Mouse (Mus musculus) midbrain, embryonic 14.5 days (tissue): ENCODE measurements around the gene Mnd1. TPM values are rescaled to one million over a fixed set of nuclear protein-coding genes. Genes with fewer than 3 reads are reported as not detected.

Experiments
- ATAC-seq: fragments of 200-750 bp; cut with Nextera tagmentation; 2 replicates; pipeline ENCODE4 v1.8.0; 2017; ENCODE audit warnings: moderate number of reproducible peaks, moderate library complexity; ENCODE audit not compliant: low FRiP score, low TSS enrichment
- DNase-seq: peaks from one replicate; pipeline ENCODE4 v3.0.0-alpha.2; 2015
- H3K27ac ChIP-seq: fragments of 300-500 bp; sonication (generic); replicated peaks from 2 replicates; pipeline ENCODE4 v1.5.1; 2014; ENCODE audit warnings: mild to moderate bottlenecking, low read depth, low read length, moderate library complexity
- H3K27me3 ChIP-seq: fragments of 300-500 bp; sonication (generic); 2 replicates; pipeline ENCODE4 v1.6.1; 2014; ENCODE audit warnings: low read length, control low read depth, mixed read lengths; ENCODE audit not compliant: control insufficient read depth, insufficient read depth
- H3K36me3 ChIP-seq: fragments of 300-500 bp; sonication (generic); 2 replicates; pipeline ENCODE4 v1.6.1; 2014; ENCODE audit warnings: low read length, control low read depth; ENCODE audit not compliant: control insufficient read depth, insufficient read depth
- H3K4me1 ChIP-seq: fragments of 300-500 bp; sonication (generic); 2 replicates; pipeline ENCODE4 v1.6.1; 2014; ENCODE audit warnings: mild to moderate bottlenecking, antibody characterized with exemption, low read length, control low read depth; ENCODE audit not compliant: control insufficient read depth, insufficient read depth
- H3K4me2 ChIP-seq: fragments of 300-500 bp; sonication (generic); 2 replicates; pipeline ENCODE4 v1.6.1; 2014; ENCODE audit warnings: mild to moderate bottlenecking, low read length, moderate library complexity
- H3K4me3 ChIP-seq: fragments of 300-500 bp; sonication (generic); replicated peaks from 2 replicates; pipeline ENCODE4 v1.5.1; 2014; ENCODE audit warnings: low read depth, low read length
- H3K9ac ChIP-seq: fragments of 300-500 bp; sonication (generic); replicated peaks from 2 replicates; pipeline ENCODE4 v1.6.1; 2014; ENCODE audit warnings: mild to moderate bottlenecking, low read length, moderate library complexity
- H3K9me3 ChIP-seq: fragments of 300-500 bp; sonication (generic); 2 replicates; pipeline ENCODE4 v1.6.1; 2016; ENCODE audit warnings: low read length, control low read depth, mixed read lengths; ENCODE audit not compliant: control insufficient read depth
- WGBS: fragments of 180-500 bp; shearing (Covaris S2); extraction: QIAGEN DNeasy Blood & Tissue Kit; methylation state at CpG from one replicate; pipeline ENCODE4 v1.1.7; 2014; 5-methylcytosine and 5-hydroxymethylcytosine counted together
- polyA plus RNA-seq: library from polyadenylated mRNA; unstranded; fragments of >200 nt; fragmentation: Nextera tagmentation; extraction: Ambion mirVana; gene quantifications from 2 replicates; pipeline ENCODE4 v1.2.1, GENCODE M21; 2014

The Mnd1 gene
- 1.2 and 1.7 TPM in 2 replicates for polyA plus RNA-seq

- H3K4me2 ChIP-seq, result peak within 1 kb of the TSS; percentile 94
- peak within 1 kb of the TSS; percentile 38; the same call in 1 of the 2 replicates for H3K9ac ChIP-seq
- peak; percentile 97 for ATAC-seq
- H3K4me3 ChIP-seq, result peak within 1 kb of the TSS; percentile 43
- no peaks in the 10 kb centered on the region for H3K9me3 ChIP-seq
- H3K27ac ChIP-seq, result no peak within 1 kb of the TSS
- no peaks in the 10 kb centered on the region for H3K4me1 ChIP-seq
- peak; percentile 93 for DNase-seq
- no peaks in the 10 kb centered on the region for H3K27me3 ChIP-seq
- peaks cover 20% of the 10 kb centered on the region for H3K36me3 ChIP-seq
- under 1% methylated on average over 29 of the region's 29 CpGs for WGBS
Observed at GRCm38 (mm10) chr3:84155558-84156006, at the start of gene Mnd1. Gene Mnd1 (minus strand): TSS chr3:84155786.

GRCm38 (mm10) chr3:84204640-84205039 lies 49.1 kb upstream of the Mnd1 start:
- Histone ChIP-seq H3K27ac (no peak overlapping the region), H3K36me3 (peaks cover 73% of the 10 kb centered on the region), H3K9ac (no peak overlapping the region), H3K4me1 (peaks cover 13% of the 10 kb centered on the region), H3K4me3 (no peak overlapping the region), H3K27me3 (no peaks in the 10 kb centered on the region), H3K9me3 (no peaks in the 10 kb centered on the region), H3K4me2 (no peak overlapping the region)
- ATAC-seq (no peak), DNase-seq (no peak)
- 89% methylated on average over 5 of the region's 5 CpGs for WGBS

- WGBS, result 65% methylated on average over 13 of the region's 13 CpGs
- H3K4me3 ChIP-seq, result no peak overlapping the region
- no peaks in the 10 kb centered on the region for H3K9me3 ChIP-seq
- no peak overlapping the region for H3K4me2 ChIP-seq
- peaks cover 8% of the 10 kb centered on the region for H3K4me1 ChIP-seq
- H3K27ac ChIP-seq, result peak overlapping the region; percentile 63
- ATAC-seq (peak; percentile 34), DNase-seq (peak; percentile 58)
- H3K36me3 ChIP-seq, result peaks cover 50% of the 10 kb centered on the region
- H3K9ac ChIP-seq, result no peak overlapping the region
- no peaks in the 10 kb centered on the region for H3K27me3 ChIP-seq
Observed at GRCm38 (mm10) chr3:84200559-84201420, 45.2 kb upstream of the Mnd1 start.

- H3K4me2 ChIP-seq, result no peak overlapping the region
- H3K36me3 ChIP-seq, result peaks cover 47% of the 10 kb centered on the region
- ATAC-seq, result no peak
- no peak for DNase-seq
- H3K9ac ChIP-seq, result no peak overlapping the region
- no peak overlapping the region for H3K4me3 ChIP-seq
- 95% methylated on average over 9 of the region's 9 CpGs for WGBS
- no peaks in the 10 kb centered on the region for H3K27me3 ChIP-seq
- H3K9me3 ChIP-seq, result no peaks in the 10 kb centered on the region
- H3K27ac ChIP-seq, result no peak overlapping the region
- H3K4me1 ChIP-seq, result peaks cover 8% of the 10 kb centered on the region
Observed at GRCm38 (mm10) chr3:84199516-84199915, 43.9 kb upstream of the Mnd1 start.

- Histone ChIP-seq H3K4me1 (peaks cover 8% of the 10 kb centered on the region), H3K4me2 (no peak overlapping the region), H3K9me3 (no peaks in the 10 kb centered on the region), H3K36me3 (peaks cover 51% of the 10 kb centered on the region), H3K27me3 (no peaks in the 10 kb centered on the region), H3K9ac (no peak overlapping the region), H3K4me3 (no peak overlapping the region), H3K27ac (no peak overlapping the region)
- DNase-seq (no peak), ATAC-seq (no peak)
- 96% methylated on average over 3 of the region's 3 CpGs for WGBS
Observed at GRCm38 (mm10) chr3:84198229-84198628, 42.6 kb upstream of the Mnd1 start.

- no peak for ATAC-seq
- Histone ChIP-seq H3K4me3 (no peak overlapping the region), H3K9ac (no peak overlapping the region), H3K36me3 (peaks cover 71% of the 10 kb centered on the region), H3K9me3 (no peaks in the 10 kb centered on the region), H3K4me1 (peaks cover 7% of the 10 kb centered on the region; the same call in 1 of the 2 replicates), H3K27me3 (no peaks in the 10 kb centered on the region), H3K27ac (no peak overlapping the region), H3K4me2 (no peak overlapping the region)
- DNase-seq, result no peak
- 63% methylated on average over 4 of the region's 4 CpGs for WGBS
Observed at GRCm38 (mm10) chr3:84193881-84194280, 38.3 kb upstream of the Mnd1 start.

- no peak for ATAC-seq
- Histone ChIP-seq H3K4me3 (no peak overlapping the region), H3K27ac (no peak overlapping the region; the same call in 1 of the 2 replicates), H3K9ac (no peak overlapping the region), H3K9me3 (no peaks in the 10 kb centered on the region), H3K4me2 (no peak overlapping the region), H3K36me3 (peaks cover 71% of the 10 kb centered on the region), H3K27me3 (no peaks in the 10 kb centered on the region), H3K4me1 (peaks cover 7% of the 10 kb centered on the region; the same call in 1 of the 2 replicates)
- DNase-seq, result no peak
- WGBS, result 50% methylated on average over 21 of the region's 21 CpGs
Observed at GRCm38 (mm10) chr3:84191141-84191881, 35.7 kb upstream of the Mnd1 start.

GRCm38 (mm10) chr3:84190513-84191061 lies 35.0 kb upstream of the Mnd1 start:
- WGBS, result 21% methylated on average over 41 of the region's 41 CpGs
- Histone ChIP-seq H3K9me3 (no peaks in the 10 kb centered on the region), H3K4me2 (peak overlapping the region; percentile 10; the same call in 1 of the 2 replicates), H3K4me1 (peaks cover 7% of the 10 kb centered on the region; the same call in 1 of the 2 replicates), H3K27me3 (no peaks in the 10 kb centered on the region), H3K27ac (no peak overlapping the region; the same call in 1 of the 2 replicates), H3K36me3 (peaks cover 68% of the 10 kb centered on the region), H3K4me3 (no peak overlapping the region), H3K9ac (0 out of 2 replicates have a peak overlapping the region, but pooled peaks have one; percentile 26)
- DNase-seq, result peak; percentile 47
- peak; percentile 43; the same call in 1 of the 2 replicates for ATAC-seq
